Mouse (Mus musculus) forebrain, embryonic 11.5 days (tissue): ENCODE results near the gene Gm5868. TPM values are rescaled to one million over a fixed set of nuclear protein-coding genes. Genes with fewer than 3 reads are reported as not detected.
"Not testable (repeated sequence)": the region's sequence is repeated elsewhere in the genome, so short reads cannot be mapped to it uniquely, and the experiment has no call there.

Experiments used
- ATAC-seq: fragments of 200-750 bp; cut with Nextera tagmentation; replicated peaks from 2 replicates; pipeline ENCODE4 v1.8.0; 2017; ENCODE audit warnings: moderate TSS enrichment; ENCODE audit not compliant: low FRiP score
- DNase-seq: peaks from one replicate; pipeline ENCODE4 v3.0.0-alpha.2; 2017; ENCODE audit warnings: low spot score
- H3K27ac ChIP-seq: fragments of 300-500 bp; sonication (generic); 2 replicates; pipeline ENCODE4 v1.5.1; 2014; ENCODE audit warnings: low read depth, low read length
- H3K27me3 ChIP-seq: fragments of 300-500 bp; sonication (generic); 2 replicates; pipeline ENCODE4 v1.6.1; 2014; ENCODE audit warnings: mild to moderate bottlenecking, low read length, mixed read lengths; ENCODE audit not compliant: control insufficient read depth, insufficient read depth
- H3K36me3 ChIP-seq: fragments of 300-500 bp; sonication (generic); 2 replicates; pipeline ENCODE4 v1.6.1; 2014; ENCODE audit warnings: mild to moderate bottlenecking, low read length, moderate library complexity, mixed read lengths; ENCODE audit not compliant: control insufficient read depth, insufficient read depth
- H3K4me1 ChIP-seq: fragments of 300-500 bp; sonication (generic); replicated peaks from 2 replicates; pipeline ENCODE4 v1.6.1; 2014; ENCODE audit warnings: low read length, mixed read lengths; ENCODE audit not compliant: control insufficient read depth, insufficient read depth
- H3K4me2 ChIP-seq: fragments of 300-500 bp; sonication (generic); 2 replicates; pipeline ENCODE4 v1.6.1; 2014; ENCODE audit warnings: low read depth, mild to moderate bottlenecking, low read length, moderate library complexity, mixed read lengths; ENCODE audit not compliant: severe bottlenecking
- H3K4me3 ChIP-seq: fragments of 300-500 bp; sonication (generic); 2 replicates; pipeline ENCODE4 v1.5.1; 2014; ENCODE audit warnings: low read depth, low read length
- H3K9ac ChIP-seq: fragments of 300-500 bp; sonication (generic); 2 replicates; pipeline ENCODE4 v1.6.1; 2014; ENCODE audit warnings: low read length
- H3K9me3 ChIP-seq: fragments of 300-500 bp; sonication (generic); 2 replicates; pipeline ENCODE4 v1.6.1; 2016; ENCODE audit warnings: low read length, mixed read lengths; ENCODE audit not compliant: control insufficient read depth
- WGBS: fragments of 180-500 bp; shearing (Covaris S2); extraction: QIAGEN DNeasy Blood & Tissue Kit; methylation state at CpG from one replicate; pipeline ENCODE4 v1.1.7; 2014; 5-methylcytosine and 5-hydroxymethylcytosine counted together
- polyA plus RNA-seq: library from polyadenylated mRNA; unstranded; fragments of >200 nt; fragmentation: Nextera tagmentation; extraction: Ambion mirVana; gene quantifications from 2 replicates; pipeline ENCODE4 v1.2.1, GENCODE M21; 2014

The Gm5868 gene
- polyA plus RNA-seq, 1 experiment from 2014 or later = 2.0 TPM

GRCm38 (mm10) chr5:72586667-72587191 is 622 bp downstream of the Gm5868 start:
- Histone ChIP-seq H3K4me2 (peak overlapping the region; percentile 60), H3K4me3 (peak overlapping the region; percentile 31; the same call in 1 of the 2 replicates)
- H3K4me1 ChIP-seq, H3K27me3 ChIP-seq, H3K9me3 ChIP-seq, H3K27ac ChIP-seq, H3K36me3 ChIP-seq, H3K9ac ChIP-seq: not testable (repeated sequence)
- DNase-seq (peak; percentile 65), ATAC-seq (peak; percentile 53)
- WGBS = 46% methylated on average over 25 of the region's 25 CpGs

DNA sequence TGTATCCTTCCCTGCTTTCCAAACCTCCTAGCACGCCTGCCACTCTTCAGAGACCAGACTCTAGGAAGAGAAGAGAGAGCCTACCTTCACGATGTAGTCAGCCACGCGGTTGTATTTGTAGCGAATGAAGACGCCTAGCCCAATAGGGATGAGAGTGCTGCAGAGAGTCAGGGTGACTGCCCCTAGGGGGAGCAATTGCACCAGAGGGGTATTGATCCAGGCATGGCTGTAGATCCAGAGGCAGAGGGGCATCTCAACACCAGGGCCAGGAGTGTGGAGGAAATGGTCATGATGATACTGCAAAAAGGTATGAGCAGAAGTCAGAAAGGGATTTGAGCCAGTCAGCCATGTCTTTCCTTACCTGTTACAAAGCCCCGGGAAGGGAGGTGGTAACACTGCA is 1.2 kb downstream of the Gm5868 start:
- not testable (repeated sequence) for H3K9me3 ChIP-seq, H3K4me2 ChIP-seq, H3K4me3 ChIP-seq, H3K36me3 ChIP-seq, H3K9ac ChIP-seq, H3K27ac ChIP-seq, H3K4me1 ChIP-seq, H3K27me3 ChIP-seq, DNase-seq, ATAC-seq
- 32% methylated on average over 7 of the region's 7 CpGs for WGBS

DNA sequence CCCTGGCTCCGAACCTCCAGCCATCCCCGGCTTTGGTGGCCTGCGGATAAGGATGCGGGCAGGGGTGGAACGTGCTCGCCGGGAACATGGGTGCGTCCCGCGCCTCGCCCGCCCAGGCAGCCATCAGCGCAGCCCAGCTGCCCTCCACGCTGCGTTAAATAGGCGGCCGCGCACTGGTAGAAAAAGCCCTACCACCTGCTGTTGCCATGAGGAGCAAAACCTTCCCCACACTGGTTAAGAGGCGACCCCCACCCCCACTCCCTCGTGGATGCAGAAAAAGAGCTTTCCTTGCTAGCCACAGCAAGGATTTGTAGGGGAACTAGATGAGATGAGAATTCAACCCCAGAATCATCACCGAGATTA is 6.4 kb downstream of the Gm5868 start, which contains the start of gene Zar1:
Gene Zar1, minus strand, starts transcription at position 285 of the 363 bp plus-strand sequence.
- not testable (repeated sequence) for H3K27me3 ChIP-seq, H3K36me3 ChIP-seq, H3K27ac ChIP-seq, H3K4me1 ChIP-seq, H3K9me3 ChIP-seq
- Histone ChIP-seq H3K4me3 (peak within 1 kb of the TSS; percentile 35), H3K4me2 (peak within 1 kb of the TSS; percentile 70), H3K9ac (peak within 1 kb of the TSS; percentile 45)
- 11% methylated on average over 14 of the region's 21 CpGs for WGBS
- DNase-seq (peak; percentile 56), ATAC-seq (peak; percentile 52)

DNA sequence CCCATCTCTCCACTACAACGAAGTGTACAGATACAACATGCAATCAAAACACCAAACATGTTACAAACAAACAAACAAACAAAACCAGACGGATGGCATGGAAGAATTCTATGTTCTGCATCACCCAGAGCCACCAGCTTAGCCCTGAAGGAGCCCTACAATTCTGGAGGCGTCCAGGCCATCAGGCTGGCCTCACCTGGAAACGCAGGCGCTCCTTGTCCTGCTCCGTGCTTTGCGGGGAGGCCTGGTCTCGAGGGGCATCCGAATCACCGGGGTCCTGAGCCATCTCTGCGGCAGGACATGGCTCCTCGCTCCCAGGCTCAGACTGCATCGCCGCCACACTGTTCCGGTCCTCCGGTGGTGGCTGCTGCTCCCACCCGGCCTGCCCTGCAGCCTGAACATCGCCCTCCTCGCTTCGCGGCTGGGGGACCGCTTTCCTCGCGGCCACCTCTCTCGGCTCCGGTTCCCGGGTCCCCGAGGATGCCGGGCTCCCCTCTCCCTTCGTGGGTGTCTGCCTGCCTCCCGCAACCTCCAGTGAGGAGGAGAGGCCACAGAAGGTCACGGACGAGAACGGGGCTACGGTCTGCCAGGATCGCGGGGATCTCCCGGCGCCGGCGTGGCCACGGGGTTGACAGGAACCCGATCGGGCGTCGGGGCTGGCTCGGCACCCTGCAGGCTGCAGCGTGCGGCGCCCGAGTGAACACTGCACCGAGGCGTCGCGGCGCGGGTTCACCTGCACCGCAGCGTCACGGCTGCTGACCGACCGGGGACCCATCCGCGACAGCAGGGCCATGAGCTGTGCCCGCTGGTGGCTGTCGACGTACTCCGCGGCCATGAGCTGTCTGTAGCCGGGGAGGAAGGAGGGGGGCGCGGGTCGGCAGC is 7.0 kb downstream of the Gm5868 start:
- ATAC-seq (peak; percentile 77), DNase-seq (peak; percentile 66)
- not testable (repeated sequence) for H3K9me3 ChIP-seq, H3K27ac ChIP-seq, H3K4me1 ChIP-seq, H3K27me3 ChIP-seq, H3K36me3 ChIP-seq
- 8% methylated on average over 56 of the region's 73 CpGs for WGBS
- Histone ChIP-seq H3K4me2 (peak overlapping the region; percentile 70), H3K4me3 (peak overlapping the region; percentile 35), H3K9ac (peak overlapping the region; percentile 45)

- peak; percentile 25; the same call in 1 of the 2 replicates for ATAC-seq
- not testable (repeated sequence) for DNase-seq
- 66% methylated on average over 10 of the region's 10 CpGs for WGBS
Observed at GRCm38 (mm10) chr5:72579599-72579998, 7.8 kb downstream of the Gm5868 start.

GRCm38 (mm10) chr5:72565621-72566020 is 21.7 kb downstream of the Gm5868 start:
- DNase-seq = no peak
- no peak overlapping the region for H3K9ac ChIP-seq
- no peaks in the 10 kb centered on the region for H3K27me3 ChIP-seq
- H3K4me3 ChIP-seq = no peak overlapping the region
- WGBS = 94% methylated on average over 5 of the region's 5 CpGs
- no peaks in the 10 kb centered on the region for H3K4me1 ChIP-seq
- no peaks in the 10 kb centered on the region for H3K36me3 ChIP-seq
- H3K9me3 ChIP-seq = no peaks in the 10 kb centered on the region; the same call in 1 of the 2 replicates
- no peak overlapping the region for H3K27ac ChIP-seq
- H3K4me2 ChIP-seq = no peak overlapping the region
- ATAC-seq = no peak

More at GRCm38 (mm10) chr5:72579599-72579998, 7.8 kb downstream of the Gm5868 start:
- not testable (repeated sequence) for H3K27me3 ChIP-seq, H3K27ac ChIP-seq, H3K9me3 ChIP-seq, H3K4me3 ChIP-seq, H3K9ac ChIP-seq, H3K36me3 ChIP-seq, H3K4me1 ChIP-seq, H3K4me2 ChIP-seq

GRCm38 (mm10) chr5:72563183-72563582 is 24.2 kb downstream of the Gm5868 start:
- 88% methylated on average over 2 of the region's 2 CpGs for WGBS
- not testable (repeated sequence) for ATAC-seq, H3K36me3 ChIP-seq, H3K4me2 ChIP-seq, H3K4me1 ChIP-seq, H3K27ac ChIP-seq, H3K9me3 ChIP-seq, DNase-seq, H3K4me3 ChIP-seq, H3K27me3 ChIP-seq, H3K9ac ChIP-seq

DNA sequence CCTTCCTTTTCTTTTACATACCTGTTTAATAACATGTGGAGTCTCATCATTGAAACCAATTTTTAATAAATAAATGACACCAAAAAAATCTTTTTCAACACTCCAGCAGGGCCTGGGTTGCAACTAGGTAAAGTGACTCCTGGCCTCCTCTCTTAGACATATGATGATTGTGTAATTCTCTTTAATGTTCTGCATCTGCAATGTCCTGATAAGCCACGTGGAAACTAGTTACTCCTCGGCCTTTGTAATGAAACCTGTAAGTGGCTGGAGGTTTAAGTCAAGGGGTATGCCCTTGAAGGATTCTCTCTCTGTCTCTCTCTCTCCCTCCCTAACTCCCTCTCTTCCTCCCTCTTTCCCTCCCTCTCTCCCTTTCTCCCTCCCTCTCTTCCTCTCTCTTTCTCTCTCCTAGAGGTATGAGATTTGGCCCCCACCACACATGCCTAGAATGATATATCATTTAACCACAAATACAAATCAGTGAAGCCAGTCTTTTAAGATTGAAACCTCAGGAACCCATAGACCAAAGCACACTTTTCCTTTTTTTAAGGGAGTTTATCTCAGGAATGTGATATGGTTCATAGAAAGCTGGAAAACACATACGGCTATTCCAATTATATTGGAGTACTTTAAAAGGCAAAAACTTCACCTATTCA is 26.2 kb downstream of the Gm5868 start:
- ATAC-seq (no peak), DNase-seq (no peak)
- H3K4me1 ChIP-seq = no peaks in the 10 kb centered on the region
- no peaks in the 10 kb centered on the region for H3K9me3 ChIP-seq
- 78% methylated on average over 3 of the region's 3 CpGs for WGBS
- H3K36me3 ChIP-seq = no peaks in the 10 kb centered on the region
- no peak overlapping the region for H3K4me3 ChIP-seq
- H3K27ac ChIP-seq = no peak overlapping the region
- H3K4me2 ChIP-seq = no peak overlapping the region
- H3K9ac ChIP-seq = no peak overlapping the region
- H3K27me3 ChIP-seq = no peaks in the 10 kb centered on the region
